Mouse (Mus musculus): ENCODE data around the gene Rptor. TPM values are rescaled to one million over a fixed set of nuclear protein-coding genes. Genes with fewer than 3 reads are reported as not detected.

The Rptor gene
- polyA plus RNA-seq, 1 experiment from 2014 or later: 19.2 TPM

GRCm38 (mm10) chr11:119862523-119863299 is 260.0 kb downstream of the Rptor start:
- H3K27ac ChIP-seq (ENCODE audit: low read depth, low read length): no peak overlapping the region
- H3K36me3 ChIP-seq (ENCODE audit: control insufficient read depth, insufficient read depth, low read length): peaks cover 3% of the 10 kb centered on the region; the same call in 1 of the 2 replicates
- H3K27me3 ChIP-seq (ENCODE audit: control insufficient read depth, insufficient read depth, low read length): no peaks in the 10 kb centered on the region
- H3K4me1 ChIP-seq (replicated peaks; ENCODE audit: control insufficient read depth, insufficient read depth, low read length): no peaks in the 10 kb centered on the region
- DNase-seq (ENCODE audit: low spot score) (no peak), ATAC-seq (replicated peaks; ENCODE audit: low FRiP score) (no peak)
- WGBS: 91% methylated on average over 8 of the region's 8 CpGs
- no peak overlapping the region for H3K4me2 ChIP-seq (ENCODE audit: low read depth, low read length, severe bottlenecking)
- H3K4me3 ChIP-seq (ENCODE audit: low read depth, low read length): no peak overlapping the region
- H3K9me3 ChIP-seq (ENCODE audit: control insufficient read depth, low read length): no peaks in the 10 kb centered on the region
- no peak overlapping the region for H3K9ac ChIP-seq (ENCODE audit: low read length)

- Histone ChIP-seq H3K4me2 (ENCODE audit: low read depth, low read length, severe bottlenecking) (no peak overlapping the region), H3K4me1 (replicated peaks; ENCODE audit: control insufficient read depth, insufficient read depth, low read length) (no peaks in the 10 kb centered on the region), H3K36me3 (ENCODE audit: control insufficient read depth, insufficient read depth, low read length) (peaks cover 3% of the 10 kb centered on the region; the same call in 1 of the 2 replicates), H3K9me3 (ENCODE audit: control insufficient read depth, low read length) (no peaks in the 10 kb centered on the region), H3K9ac (ENCODE audit: low read length) (no peak overlapping the region), H3K27me3 (ENCODE audit: control insufficient read depth, insufficient read depth, low read length) (no peaks in the 10 kb centered on the region), H3K27ac (ENCODE audit: low read depth, low read length) (no peak overlapping the region), H3K4me3 (ENCODE audit: low read depth, low read length) (no peak overlapping the region)
- 56% methylated on average over 10 of the region's 10 CpGs for WGBS
- DNase-seq (ENCODE audit: low spot score) (no peak), ATAC-seq (replicated peaks; ENCODE audit: low FRiP score) (no peak)
Observed at GRCm38 (mm10) chr11:119863421-119863821, 260.7 kb downstream of the Rptor start.

- no peak for ATAC-seq (replicated peaks; ENCODE audit: low FRiP score)
- Histone ChIP-seq H3K9me3 (ENCODE audit: control insufficient read depth, low read length) (no peaks in the 10 kb centered on the region), H3K36me3 (ENCODE audit: control insufficient read depth, insufficient read depth, low read length) (no peaks in the 10 kb centered on the region; the same call in 1 of the 2 replicates), H3K27ac (ENCODE audit: low read depth, low read length) (no peak overlapping the region), H3K9ac (ENCODE audit: low read length) (no peak overlapping the region), H3K4me3 (ENCODE audit: low read depth, low read length) (no peak overlapping the region), H3K4me1 (replicated peaks; ENCODE audit: control insufficient read depth, insufficient read depth, low read length) (no peaks in the 10 kb centered on the region), H3K27me3 (ENCODE audit: control insufficient read depth, insufficient read depth, low read length) (no peaks in the 10 kb centered on the region), H3K4me2 (ENCODE audit: low read depth, low read length, severe bottlenecking) (no peak overlapping the region)
- WGBS: 90% methylated on average over 6 of the region's 6 CpGs
- no peak for DNase-seq (ENCODE audit: low spot score)
Observed at GRCm38 (mm10) chr11:119866837-119867236, 264.1 kb downstream of the Rptor start.

GRCm38 (mm10) chr11:119868138-119868537 is 265.4 kb downstream of the Rptor start:
- Histone ChIP-seq H3K27me3 (ENCODE audit: control insufficient read depth, insufficient read depth, low read length) (no peaks in the 10 kb centered on the region), H3K4me2 (ENCODE audit: low read depth, low read length, severe bottlenecking) (no peak overlapping the region), H3K36me3 (ENCODE audit: control insufficient read depth, insufficient read depth, low read length) (no peaks in the 10 kb centered on the region; the same call in 1 of the 2 replicates), H3K9ac (ENCODE audit: low read length) (no peak overlapping the region), H3K9me3 (ENCODE audit: control insufficient read depth, low read length) (no peaks in the 10 kb centered on the region), H3K4me3 (ENCODE audit: low read depth, low read length) (no peak overlapping the region), H3K4me1 (replicated peaks; ENCODE audit: control insufficient read depth, insufficient read depth, low read length) (no peaks in the 10 kb centered on the region), H3K27ac (ENCODE audit: low read depth, low read length) (no peak overlapping the region)
- WGBS: 90% methylated on average over 3 of the region's 3 CpGs
- no peak for ATAC-seq (replicated peaks; ENCODE audit: low FRiP score)
- no peak for DNase-seq (ENCODE audit: low spot score)

- no peaks in the 10 kb centered on the region for H3K27me3 ChIP-seq (ENCODE audit: control insufficient read depth, insufficient read depth, low read length)
- H3K4me2 ChIP-seq (ENCODE audit: low read depth, low read length, severe bottlenecking): no peak overlapping the region
- no peak overlapping the region for H3K4me3 ChIP-seq (ENCODE audit: low read depth, low read length)
- ATAC-seq (replicated peaks; ENCODE audit: low FRiP score) (no peak), DNase-seq (ENCODE audit: low spot score) (no peak)
- WGBS: 96% methylated on average over 4 of the region's 4 CpGs
- no peaks in the 10 kb centered on the region for H3K9me3 ChIP-seq (ENCODE audit: control insufficient read depth, low read length)
- no peak overlapping the region for H3K27ac ChIP-seq (ENCODE audit: low read depth, low read length)
- H3K4me1 ChIP-seq (replicated peaks; ENCODE audit: control insufficient read depth, insufficient read depth, low read length): no peaks in the 10 kb centered on the region
- H3K36me3 ChIP-seq (ENCODE audit: control insufficient read depth, insufficient read depth, low read length): no peaks in the 10 kb centered on the region; the same call in 1 of the 2 replicates
- H3K9ac ChIP-seq (ENCODE audit: low read length): no peak overlapping the region
Observed at GRCm38 (mm10) chr11:119868556-119868955, 265.9 kb downstream of the Rptor start.

GRCm38 (mm10) chr11:119871141-119871540 is 268.4 kb downstream of the Rptor start:
- Histone ChIP-seq H3K36me3 (ENCODE audit: control insufficient read depth, insufficient read depth, low read length) (no peaks in the 10 kb centered on the region; the same call in 1 of the 2 replicates), H3K4me3 (ENCODE audit: low read depth, low read length) (no peak overlapping the region), H3K27ac (ENCODE audit: low read depth, low read length) (no peak overlapping the region), H3K4me2 (ENCODE audit: low read depth, low read length, severe bottlenecking) (no peak overlapping the region), H3K9ac (ENCODE audit: low read length) (no peak overlapping the region), H3K9me3 (ENCODE audit: control insufficient read depth, low read length) (no peaks in the 10 kb centered on the region), H3K27me3 (ENCODE audit: control insufficient read depth, insufficient read depth, low read length) (no peaks in the 10 kb centered on the region), H3K4me1 (replicated peaks; ENCODE audit: control insufficient read depth, insufficient read depth, low read length) (no peaks in the 10 kb centered on the region)
- WGBS: 87% methylated on average over 7 of the region's 7 CpGs
- ATAC-seq (replicated peaks; ENCODE audit: low FRiP score): no peak
- DNase-seq (ENCODE audit: low spot score): no peak

- no peak overlapping the region for H3K9ac ChIP-seq (ENCODE audit: low read length)
- no peak for ATAC-seq (replicated peaks; ENCODE audit: low FRiP score)
- H3K4me1 ChIP-seq (replicated peaks; ENCODE audit: control insufficient read depth, insufficient read depth, low read length): no peaks in the 10 kb centered on the region
- WGBS: 89% methylated on average over 4 of the region's 4 CpGs
- H3K4me3 ChIP-seq (ENCODE audit: low read depth, low read length): no peak overlapping the region
- H3K27me3 ChIP-seq (ENCODE audit: control insufficient read depth, insufficient read depth, low read length): no peaks in the 10 kb centered on the region
- no peak overlapping the region for H3K4me2 ChIP-seq (ENCODE audit: low read depth, low read length, severe bottlenecking)
- H3K36me3 ChIP-seq (ENCODE audit: control insufficient read depth, insufficient read depth, low read length): peaks cover 4% of the 10 kb centered on the region; the same call in 1 of the 2 replicates
- no peak overlapping the region for H3K27ac ChIP-seq (ENCODE audit: low read depth, low read length)
- no peaks in the 10 kb centered on the region for H3K9me3 ChIP-seq (ENCODE audit: control insufficient read depth, low read length)
- no peak for DNase-seq (ENCODE audit: low spot score)
Observed at GRCm38 (mm10) chr11:119873643-119874042, 270.9 kb downstream of the Rptor start.

- DNase-seq (ENCODE audit: low spot score) (no peak), ATAC-seq (replicated peaks; ENCODE audit: low FRiP score) (no peak)
- H3K4me2 ChIP-seq (ENCODE audit: low read depth, low read length, severe bottlenecking): no peak overlapping the region
- no peaks in the 10 kb centered on the region for H3K27me3 ChIP-seq (ENCODE audit: control insufficient read depth, insufficient read depth, low read length)
- H3K4me1 ChIP-seq (replicated peaks; ENCODE audit: control insufficient read depth, insufficient read depth, low read length): no peaks in the 10 kb centered on the region
- no peak overlapping the region for H3K9ac ChIP-seq (ENCODE audit: low read length)
- H3K9me3 ChIP-seq (ENCODE audit: control insufficient read depth, low read length): no peaks in the 10 kb centered on the region
- no peak overlapping the region for H3K27ac ChIP-seq (ENCODE audit: low read depth, low read length)
- 85% methylated on average over 1 of the region's 1 CpGs for WGBS
- no peak overlapping the region for H3K4me3 ChIP-seq (ENCODE audit: low read depth, low read length)
- peaks cover 4% of the 10 kb centered on the region; the same call in 1 of the 2 replicates for H3K36me3 ChIP-seq (ENCODE audit: control insufficient read depth, insufficient read depth, low read length)
Observed at GRCm38 (mm10) chr11:119874841-119875240, 272.1 kb downstream of the Rptor start.

GRCm38 (mm10) chr11:119875685-119876084 is 273.0 kb downstream of the Rptor start:
- H3K4me2 ChIP-seq (ENCODE audit: low read depth, low read length, severe bottlenecking): no peak overlapping the region
- no peak overlapping the region for H3K4me3 ChIP-seq (ENCODE audit: low read depth, low read length)
- H3K9ac ChIP-seq (ENCODE audit: low read length): no peak overlapping the region
- no peak for DNase-seq (ENCODE audit: low spot score)
- H3K4me1 ChIP-seq (replicated peaks; ENCODE audit: control insufficient read depth, insufficient read depth, low read length): no peaks in the 10 kb centered on the region
- H3K36me3 ChIP-seq (ENCODE audit: control insufficient read depth, insufficient read depth, low read length): peaks cover 4% of the 10 kb centered on the region; the same call in 1 of the 2 replicates
- ATAC-seq (replicated peaks; ENCODE audit: low FRiP score): no peak
- H3K27me3 ChIP-seq (ENCODE audit: control insufficient read depth, insufficient read depth, low read length): no peaks in the 10 kb centered on the region
- no peak overlapping the region for H3K27ac ChIP-seq (ENCODE audit: low read depth, low read length)
- 90% methylated on average over 9 of the region's 9 CpGs for WGBS
- no peaks in the 10 kb centered on the region for H3K9me3 ChIP-seq (ENCODE audit: control insufficient read depth, low read length)

Measured in forebrain, embryonic 11.5 days (tissue).